Mouse (Mus musculus): ENCODE results near the gene Banp. TPM values are rescaled to one million over a fixed set of nuclear protein-coding genes. Genes with fewer than 3 reads are reported as not detected.

The Banp gene
- polyA plus RNA-seq, 1 experiment from 2014 or later: 34.1 TPM

DNA sequence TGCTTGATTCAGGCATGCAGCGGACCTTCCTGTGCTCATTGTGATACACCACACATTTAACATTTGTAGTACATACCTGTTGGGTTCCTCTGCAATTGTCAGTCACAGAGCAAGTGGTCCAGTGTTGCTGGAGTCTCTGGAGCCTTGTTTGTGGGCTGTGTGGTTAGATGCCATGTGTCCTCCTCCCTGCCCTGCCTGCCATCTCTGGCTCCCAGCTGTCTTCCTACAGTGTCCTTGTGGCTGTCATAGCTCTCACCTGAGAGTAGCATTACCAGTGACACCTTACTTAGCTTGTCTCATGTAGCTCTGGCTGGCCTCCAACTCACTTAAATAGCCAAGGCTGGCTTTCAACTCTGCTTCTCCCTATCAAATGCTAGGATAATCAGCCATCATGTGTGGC lies 69.6 kb downstream of the Banp start:
- no peak for ATAC-seq
- no peaks in the 10 kb centered on the region for H3K27me3 ChIP-seq (replicated peaks)
- 0 out of 2 replicates have a peak, but pooled peaks cover 3% of the 10 kb centered on the region for H3K4me1 ChIP-seq (replicated peaks)
- 87% methylated on average over 1 of the region's 1 CpGs for WGBS
- H3K9me3 ChIP-seq: no peaks in the 10 kb centered on the region
- H3K4me2 ChIP-seq (replicated peaks): no peak overlapping the region
- H3K9ac ChIP-seq: no peak overlapping the region
- no peak overlapping the region for H3K4me3 ChIP-seq (replicated peaks)
- no peak overlapping the region for H3K27ac ChIP-seq
- H3K36me3 ChIP-seq: peaks cover 11% of the 10 kb centered on the region; the same call in 1 of the 2 replicates

DNA sequence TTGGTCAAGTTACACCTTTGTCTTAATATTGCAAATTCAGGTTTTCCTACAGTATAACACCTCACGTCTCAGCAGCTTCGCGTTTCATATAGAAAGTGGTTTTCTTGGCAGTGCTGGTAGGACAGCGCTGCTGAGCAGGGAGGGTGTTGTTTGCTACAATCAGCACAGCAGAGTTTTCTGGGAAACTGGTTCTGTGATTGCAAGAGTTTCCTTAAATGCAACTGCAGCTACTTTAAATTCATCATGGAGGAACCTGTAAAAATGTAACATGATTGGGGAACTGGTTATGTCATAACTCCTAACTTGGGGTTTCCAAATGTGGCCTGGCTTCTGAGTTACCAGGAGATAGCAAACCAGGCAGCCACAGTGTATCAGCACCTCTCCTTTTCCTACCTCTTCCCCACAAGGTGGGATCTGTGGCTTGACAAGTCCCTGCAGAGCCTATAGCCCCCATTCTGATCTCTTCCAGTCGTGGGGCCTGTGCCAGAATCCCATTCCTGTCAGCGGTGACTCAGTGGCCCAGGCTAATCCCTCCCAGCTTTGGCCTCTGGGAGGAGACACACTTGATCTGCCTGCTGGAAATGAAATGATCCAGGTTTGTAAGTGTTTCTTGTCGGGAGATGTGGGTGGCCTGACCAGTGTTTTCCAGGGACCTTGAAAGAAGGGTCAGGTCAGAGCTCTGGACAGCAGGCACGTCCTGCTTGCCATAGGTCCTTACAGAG lies 70.7 kb downstream of the Banp start:
- peaks cover 14% of the 10 kb centered on the region; the same call in 1 of the 2 replicates for H3K36me3 ChIP-seq
- no peak overlapping the region for H3K4me2 ChIP-seq (replicated peaks)
- 80% methylated on average over 8 of the region's 8 CpGs for WGBS
- 0 out of 2 replicates have a peak, but pooled peaks cover 3% of the 10 kb centered on the region for H3K4me1 ChIP-seq (replicated peaks)
- no peaks in the 10 kb centered on the region for H3K27me3 ChIP-seq (replicated peaks)
- no peak overlapping the region for H3K4me3 ChIP-seq (replicated peaks)
- H3K27ac ChIP-seq: no peak overlapping the region
- H3K9me3 ChIP-seq: no peaks in the 10 kb centered on the region
- ATAC-seq: no peak
- no peak overlapping the region for H3K9ac ChIP-seq

DNA sequence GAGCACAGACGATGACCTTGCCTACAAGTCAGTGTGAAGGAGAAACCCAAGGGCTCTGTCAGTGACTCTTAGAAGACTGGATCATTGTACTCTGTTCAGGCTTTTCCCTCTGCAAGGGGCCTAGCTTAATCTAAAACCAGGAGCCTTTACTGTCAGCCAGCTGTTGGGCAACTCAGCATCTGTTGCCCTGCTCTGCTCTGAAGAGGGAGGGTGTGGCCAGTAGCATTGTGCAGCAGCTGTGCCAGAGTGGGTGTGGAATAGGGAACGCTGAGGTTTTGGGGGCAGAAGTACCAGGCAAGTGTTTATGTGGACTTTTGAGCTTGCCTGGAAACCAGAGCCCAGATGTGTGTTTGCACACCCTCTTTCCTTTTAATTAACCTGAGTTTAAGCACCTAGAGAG lies 72.2 kb downstream of the Banp start:
- peaks cover 22% of the 10 kb centered on the region for H3K36me3 ChIP-seq
- ATAC-seq: no peak

DNA sequence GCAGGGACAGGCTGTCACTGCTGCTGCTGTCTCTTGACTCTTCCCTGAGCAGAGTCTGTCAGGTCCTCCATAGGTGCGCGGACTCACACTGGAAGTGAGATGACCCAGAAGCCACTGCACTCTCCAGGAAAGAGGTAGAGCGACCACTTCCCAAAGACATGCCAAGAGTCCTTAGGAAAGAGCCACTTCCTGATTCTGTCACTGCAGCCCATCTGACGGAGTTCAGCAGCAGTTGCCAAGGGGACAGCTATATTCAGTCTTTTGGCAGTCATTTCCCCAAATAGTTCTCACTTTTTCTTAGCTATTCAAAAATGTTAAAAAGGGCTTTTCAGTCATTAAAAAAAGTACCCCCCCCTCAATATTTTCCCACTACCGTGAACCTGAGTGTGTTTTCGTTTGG lies 72.7 kb downstream of the Banp start:
- no peak overlapping the region for H3K9ac ChIP-seq
- no peak for ATAC-seq
- no peak overlapping the region for H3K27ac ChIP-seq
- no peaks in the 10 kb centered on the region for H3K27me3 ChIP-seq (replicated peaks)
- 82% methylated on average over 6 of the region's 6 CpGs for WGBS
- H3K4me1 ChIP-seq (replicated peaks): 0 out of 2 replicates have a peak, but pooled peaks cover 3% of the 10 kb centered on the region
- H3K4me3 ChIP-seq (replicated peaks): no peak overlapping the region
- H3K4me2 ChIP-seq (replicated peaks): no peak overlapping the region
- H3K36me3 ChIP-seq: peaks cover 22% of the 10 kb centered on the region
- no peaks in the 10 kb centered on the region for H3K9me3 ChIP-seq

More for the DNA sequence above, 72.2 kb downstream of the Banp start:
- H3K4me1 ChIP-seq (replicated peaks): 0 out of 2 replicates have a peak, but pooled peaks cover 3% of the 10 kb centered on the region
- H3K27ac ChIP-seq: no peak overlapping the region
- H3K9me3 ChIP-seq: no peaks in the 10 kb centered on the region
- H3K4me2 ChIP-seq (replicated peaks): no peak overlapping the region
- H3K27me3 ChIP-seq (replicated peaks): no peaks in the 10 kb centered on the region
- no peak overlapping the region for H3K9ac ChIP-seq
- no peak overlapping the region for H3K4me3 ChIP-seq (replicated peaks)
- 64% methylated on average over 2 of the region's 2 CpGs for WGBS

DNA sequence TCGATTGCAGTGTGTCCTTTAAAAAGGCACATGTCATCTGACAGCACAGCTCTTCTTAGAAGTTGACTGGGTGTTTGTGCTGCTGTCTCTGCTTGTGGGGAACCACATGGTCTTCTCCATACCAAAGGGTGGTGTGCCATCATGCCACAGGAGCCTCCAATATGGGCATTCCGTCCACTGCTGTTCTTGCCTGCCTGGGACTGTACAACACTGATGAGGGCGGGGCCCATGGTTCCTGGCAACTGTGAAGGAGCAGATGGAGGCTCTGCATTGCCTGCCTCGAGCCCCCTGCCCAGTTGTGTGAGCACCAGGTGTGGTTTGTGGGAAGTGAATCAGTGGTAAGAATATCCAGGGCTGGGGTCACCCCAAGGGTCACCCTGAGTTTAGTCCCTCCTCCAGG lies 73.2 kb downstream of the Banp start:
- Histone ChIP-seq H3K9me3 (no peaks in the 10 kb centered on the region), H3K4me3 (replicated peaks) (no peak overlapping the region), H3K9ac (no peak overlapping the region), H3K27ac (no peak overlapping the region), H3K27me3 (replicated peaks) (no peaks in the 10 kb centered on the region), H3K4me1 (replicated peaks) (0 out of 2 replicates have a peak, but pooled peaks cover 3% of the 10 kb centered on the region), H3K4me2 (replicated peaks) (no peak overlapping the region), H3K36me3 (peaks cover 22% of the 10 kb centered on the region)
- ATAC-seq: no peak
- 76% methylated on average over 4 of the region's 4 CpGs for WGBS

DNA sequence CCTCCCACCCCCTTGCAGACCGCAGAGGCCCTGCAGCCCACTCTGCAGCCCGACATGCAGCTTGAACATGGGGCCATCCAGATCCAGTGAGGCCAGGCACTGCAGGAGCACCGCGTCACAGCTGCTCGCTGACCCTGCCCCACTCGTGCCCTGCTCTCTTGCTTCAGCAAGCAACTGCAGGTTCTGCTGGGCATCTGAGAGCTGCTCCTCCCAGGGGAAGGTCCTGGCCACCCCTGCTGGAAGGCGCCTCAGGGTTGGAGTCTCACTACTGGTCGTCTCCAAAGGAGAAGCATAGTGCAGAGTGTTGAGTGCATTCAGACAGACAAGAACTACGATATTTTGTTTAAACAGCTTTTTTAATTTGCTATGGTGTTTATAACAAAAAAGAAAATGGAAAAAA lies 76.0 kb downstream of the Banp start:
- H3K36me3 ChIP-seq: peaks cover 18% of the 10 kb centered on the region
- H3K4me3 ChIP-seq (replicated peaks): no peak overlapping the region
- H3K27me3 ChIP-seq (replicated peaks): no peaks in the 10 kb centered on the region
- no peak for ATAC-seq
- H3K27ac ChIP-seq: no peak overlapping the region
- no peak overlapping the region for H3K4me2 ChIP-seq (replicated peaks)
- 86% methylated on average over 9 of the region's 9 CpGs for WGBS
- no peak overlapping the region for H3K9ac ChIP-seq
- H3K4me1 ChIP-seq (replicated peaks): no peaks in the 10 kb centered on the region
- H3K9me3 ChIP-seq: no peaks in the 10 kb centered on the region

DNA sequence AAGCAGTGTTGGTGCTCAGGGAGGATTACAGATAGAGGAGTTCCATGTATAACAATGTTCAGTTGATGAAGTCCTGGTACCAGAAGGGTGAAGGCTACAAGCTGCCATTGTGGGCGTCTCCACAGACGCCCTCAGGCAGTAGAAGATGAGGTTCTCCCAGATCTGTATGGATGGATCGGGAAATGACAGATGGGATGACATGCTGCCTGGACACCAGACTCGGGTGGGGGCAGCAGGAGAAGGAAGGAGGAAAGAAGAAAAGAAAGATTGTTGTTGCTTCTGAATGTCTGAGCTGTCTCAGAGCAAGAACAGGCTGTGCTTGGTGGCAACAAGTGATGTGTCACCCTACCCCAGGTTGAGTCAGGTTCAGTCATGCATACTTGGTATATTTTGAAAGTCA lies 78.6 kb downstream of the Banp start:
- Histone ChIP-seq H3K9ac (no peak overlapping the region), H3K4me2 (replicated peaks) (no peak overlapping the region), H3K36me3 (peaks cover 18% of the 10 kb centered on the region), H3K4me1 (replicated peaks) (no peaks in the 10 kb centered on the region), H3K4me3 (replicated peaks) (no peak overlapping the region), H3K27me3 (replicated peaks) (no peaks in the 10 kb centered on the region), H3K27ac (no peak overlapping the region), H3K9me3 (no peaks in the 10 kb centered on the region)
- ATAC-seq: no peak
- 72% methylated on average over 4 of the region's 4 CpGs for WGBS

DNA sequence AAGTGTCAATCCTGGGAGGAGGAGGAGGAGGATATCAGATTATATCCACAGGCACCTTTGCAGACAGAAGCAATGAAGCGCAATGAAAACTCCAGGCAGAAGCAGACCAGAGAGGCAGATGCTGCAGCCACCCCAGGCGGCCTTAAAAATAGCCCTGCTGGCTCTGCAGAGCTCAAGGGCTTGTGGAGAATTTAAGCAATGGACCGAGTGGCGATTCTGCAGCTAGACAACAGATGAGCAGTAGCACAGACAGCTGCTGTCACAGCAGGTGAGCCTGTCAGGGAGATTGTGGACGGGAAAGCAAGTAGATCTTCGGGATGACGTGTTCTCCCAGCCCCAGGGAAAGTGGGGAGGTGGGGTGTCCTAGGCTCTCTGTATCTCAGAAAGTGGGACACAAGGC lies 81.4 kb downstream of the Banp start:
- H3K9ac ChIP-seq: no peak overlapping the region
- no peaks in the 10 kb centered on the region for H3K9me3 ChIP-seq
- H3K4me3 ChIP-seq (replicated peaks): no peak overlapping the region
- no peak overlapping the region for H3K4me2 ChIP-seq (replicated peaks)
- no peaks in the 10 kb centered on the region for H3K27me3 ChIP-seq (replicated peaks)
- no peak overlapping the region for H3K27ac ChIP-seq
- peaks cover 6% of the 10 kb centered on the region; the same call in 1 of the 2 replicates for H3K36me3 ChIP-seq
- WGBS: 63% methylated on average over 7 of the region's 7 CpGs
- ATAC-seq: no peak
- no peaks in the 10 kb centered on the region; the same call in 1 of the 2 replicates for H3K4me1 ChIP-seq (replicated peaks)

DNA sequence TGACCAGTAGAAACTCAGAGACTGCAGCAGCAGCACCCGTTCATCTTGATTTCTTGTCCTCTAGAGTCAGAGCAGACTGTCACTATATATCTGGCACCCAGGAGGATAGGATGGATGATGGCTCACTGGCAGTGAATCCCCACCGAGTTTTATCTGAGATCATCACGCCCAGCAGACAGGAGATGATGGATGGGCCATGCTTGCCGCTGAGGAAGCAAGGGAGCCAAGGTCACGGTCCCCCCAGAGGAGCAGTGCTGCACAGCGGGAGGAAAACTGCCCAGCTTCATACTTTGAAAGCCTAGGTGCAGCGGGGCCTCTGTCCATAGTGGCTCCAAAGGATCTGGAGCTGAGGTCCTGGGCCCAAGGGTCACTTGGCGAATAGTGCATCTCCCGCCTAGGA lies 83.2 kb downstream of the Banp start:
- no peaks in the 10 kb centered on the region for H3K36me3 ChIP-seq
- H3K9ac ChIP-seq: no peak overlapping the region
- WGBS: 23% methylated on average over 9 of the region's 9 CpGs
- no peak overlapping the region for H3K4me3 ChIP-seq (replicated peaks)
- no peaks in the 10 kb centered on the region for H3K27me3 ChIP-seq (replicated peaks)
- no peaks in the 10 kb centered on the region for H3K9me3 ChIP-seq
- ATAC-seq: no peak
- H3K4me1 ChIP-seq (replicated peaks): no peaks in the 10 kb centered on the region; the same call in 1 of the 2 replicates
- no peak overlapping the region for H3K4me2 ChIP-seq (replicated peaks)
- H3K27ac ChIP-seq: no peak overlapping the region

DNA sequence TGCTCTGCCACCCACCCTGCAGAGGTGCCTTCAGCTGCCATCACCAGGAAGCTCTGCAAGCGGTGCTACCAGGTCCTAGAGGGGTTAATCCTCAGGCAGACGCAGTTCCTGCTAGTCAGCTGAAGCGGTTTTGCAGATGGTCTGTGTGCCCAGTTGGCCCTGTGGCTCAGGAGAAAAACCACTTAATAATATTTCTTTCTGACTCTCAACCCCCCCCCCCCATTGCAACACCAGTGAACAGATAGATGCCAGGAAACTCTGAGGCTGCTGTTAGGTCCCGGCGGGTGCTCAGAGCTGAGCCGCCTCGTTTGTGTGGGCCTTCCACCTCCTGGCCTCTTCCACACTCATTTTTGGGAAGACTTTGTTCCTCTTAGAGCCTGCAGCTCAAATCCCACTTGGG lies 86.0 kb downstream of the Banp start:
- WGBS: 69% methylated on average over 7 of the region's 7 CpGs
- Histone ChIP-seq H3K9ac (no peak overlapping the region), H3K9me3 (no peaks in the 10 kb centered on the region), H3K4me1 (replicated peaks) (no peaks in the 10 kb centered on the region; the same call in 1 of the 2 replicates), H3K36me3 (no peaks in the 10 kb centered on the region), H3K27me3 (replicated peaks) (no peaks in the 10 kb centered on the region), H3K27ac (no peak overlapping the region), H3K4me3 (replicated peaks) (no peak overlapping the region), H3K4me2 (replicated peaks) (no peak overlapping the region)
- ATAC-seq: no peak

DNA sequence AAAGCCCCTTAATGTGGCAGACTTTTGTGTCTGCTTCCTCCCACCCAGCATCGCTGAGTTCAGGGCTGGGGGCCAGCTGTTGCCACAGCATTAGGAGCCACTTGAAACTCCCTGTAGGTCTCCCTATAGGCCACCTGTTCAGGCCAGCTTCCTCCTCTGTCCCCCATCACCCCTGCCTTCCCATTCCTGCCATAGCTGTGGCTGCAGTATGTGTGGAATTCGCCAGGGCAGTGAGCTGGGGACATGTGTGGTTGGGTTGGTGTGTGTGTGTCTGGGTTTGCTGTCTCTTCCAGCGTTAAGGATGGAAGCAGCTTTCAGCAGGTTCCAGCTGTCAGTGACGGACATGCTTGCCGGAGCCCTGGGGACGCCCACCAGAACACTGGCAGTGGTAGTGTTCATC lies 86.8 kb downstream of the Banp start:
- no peak overlapping the region for H3K27ac ChIP-seq
- no peak overlapping the region for H3K9ac ChIP-seq
- H3K4me3 ChIP-seq (replicated peaks): no peak overlapping the region
- no peak overlapping the region for H3K4me2 ChIP-seq (replicated peaks)
- ATAC-seq: no peak
- no peaks in the 10 kb centered on the region for H3K9me3 ChIP-seq
- no peaks in the 10 kb centered on the region for H3K27me3 ChIP-seq (replicated peaks)
- H3K36me3 ChIP-seq: no peaks in the 10 kb centered on the region
- no peaks in the 10 kb centered on the region; the same call in 1 of the 2 replicates for H3K4me1 ChIP-seq (replicated peaks)
- 73% methylated on average over 6 of the region's 6 CpGs for WGBS

DNA sequence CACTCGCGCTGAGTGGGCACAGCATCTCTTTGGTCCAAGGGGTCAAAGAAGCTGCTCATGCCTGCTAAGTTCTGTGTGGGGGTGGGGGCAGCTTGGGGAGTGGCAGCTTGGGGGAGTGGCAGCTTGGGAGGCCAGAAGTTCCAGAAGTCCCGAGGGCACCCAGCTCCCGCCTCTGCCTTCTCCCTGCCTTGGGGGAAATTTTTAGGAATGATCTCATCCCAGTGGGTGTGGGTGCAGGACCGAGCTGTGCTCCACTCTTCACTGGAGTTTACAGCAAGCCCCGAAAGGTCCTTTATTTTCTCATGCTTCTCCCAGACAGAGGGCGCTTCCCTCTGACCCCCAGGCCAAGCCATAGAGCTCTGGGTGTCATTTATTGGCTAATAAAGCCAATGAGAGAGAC lies 87.7 kb downstream of the Banp start:
- no peak overlapping the region for H3K4me2 ChIP-seq (replicated peaks)
- H3K9me3 ChIP-seq: no peaks in the 10 kb centered on the region
- no peak overlapping the region for H3K4me3 ChIP-seq (replicated peaks)
- no peak overlapping the region for H3K27ac ChIP-seq
- H3K27me3 ChIP-seq (replicated peaks): no peaks in the 10 kb centered on the region
- no peak overlapping the region for H3K9ac ChIP-seq
- ATAC-seq: no peak
- WGBS: 61% methylated on average over 7 of the region's 7 CpGs
- peaks cover 2% of the 10 kb centered on the region; the same call in 1 of the 2 replicates for H3K4me1 ChIP-seq (replicated peaks)
- no peaks in the 10 kb centered on the region for H3K36me3 ChIP-seq

DNA sequence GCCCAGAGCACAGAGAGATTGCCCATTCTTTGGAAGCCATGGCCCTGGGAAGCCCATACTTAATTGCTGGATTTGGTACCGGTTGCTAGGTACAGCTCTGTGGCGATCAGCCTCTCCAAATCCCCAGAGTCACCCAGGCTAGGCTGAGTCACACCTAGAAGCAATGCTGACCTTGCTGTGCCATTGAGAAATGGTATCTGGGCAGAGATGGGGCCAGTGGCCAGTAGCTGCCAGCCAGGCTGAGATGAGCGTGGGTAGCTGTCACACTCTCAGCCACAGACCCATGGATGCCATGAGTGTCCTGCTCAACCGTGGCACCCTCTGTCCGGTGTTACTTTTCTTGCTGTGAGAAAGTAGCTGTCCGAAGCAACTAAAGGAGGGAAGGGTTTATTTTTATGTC lies 88.5 kb downstream of the Banp start:
- no peak for ATAC-seq

More for the DNA sequence above, 88.5 kb downstream of the Banp start:
- Histone ChIP-seq H3K4me2 (replicated peaks) (no peak overlapping the region), H3K27me3 (replicated peaks) (0 out of 2 replicates have a peak, but pooled peaks cover 2% of the 10 kb centered on the region), H3K4me3 (replicated peaks) (no peak overlapping the region), H3K9ac (no peak overlapping the region), H3K9me3 (no peaks in the 10 kb centered on the region), H3K27ac (no peak overlapping the region), H3K4me1 (replicated peaks) (peaks cover 4% of the 10 kb centered on the region; the same call in 1 of the 2 replicates), H3K36me3 (no peaks in the 10 kb centered on the region)
- WGBS: 89% methylated on average over 6 of the region's 6 CpGs
